Mouse (Mus musculus) liver, embryonic 16.5 days (tissue): ENCODE measurements around the gene Unc5b. TPM values are rescaled to one million over a fixed set of nuclear protein-coding genes. Genes with fewer than 3 reads are reported as not detected.

ENCODE experiments used
- ATAC-seq: fragments of 200-750 bp; cut with Nextera tagmentation; 2 replicates; pipeline ENCODE4 v1.8.0; 2017; ENCODE audit warnings: low read depth, mild to moderate bottlenecking, moderate number of reproducible peaks, moderate library complexity
- H3K27ac ChIP-seq: fragments of 300-500 bp; sonication (generic); 2 replicates; pipeline ENCODE4 v1.5.1; 2014; ENCODE audit warnings: mild to moderate bottlenecking, low read length
- H3K27me3 ChIP-seq: fragments of 300-500 bp; sonication (generic); 2 replicates; pipeline ENCODE4 v1.6.1; 2014; ENCODE audit warnings: low read depth, low read length, mixed read lengths; ENCODE audit not compliant: control insufficient read depth, insufficient read depth
- H3K36me3 ChIP-seq: fragments of 300-500 bp; sonication (generic); 2 replicates; pipeline ENCODE4 v1.6.1; 2014; ENCODE audit warnings: mild to moderate bottlenecking; ENCODE audit not compliant: control insufficient read depth, insufficient read depth
- H3K4me1 ChIP-seq: fragments of 300-500 bp; sonication (generic); 2 replicates; pipeline ENCODE4 v1.6.1; 2014; ENCODE audit warnings: low read depth, low read length, mixed read lengths; ENCODE audit not compliant: control insufficient read depth
- H3K4me2 ChIP-seq: fragments of 300-500 bp; sonication (generic); 2 replicates; pipeline ENCODE4 v1.6.1; 2014; ENCODE audit warnings: low read depth, low read length, mixed read lengths
- H3K4me3 ChIP-seq: fragments of 300-500 bp; sonication (generic); 2 replicates; pipeline ENCODE4 v1.5.1; 2014; ENCODE audit warnings: low read depth, mild to moderate bottlenecking, low read length
- H3K9ac ChIP-seq: fragments of 300-500 bp; sonication (generic); 2 replicates; pipeline ENCODE4 v1.6.1; 2014; ENCODE audit warnings: low read depth, low read length
- H3K9me3 ChIP-seq: fragments of 300-500 bp; sonication (generic); replicated peaks from 2 replicates; pipeline ENCODE4 v1.6.1; 2016; ENCODE audit warnings: low read length; ENCODE audit not compliant: control insufficient read depth
- WGBS: fragments of 180-500 bp; shearing (Covaris S2); extraction: QIAGEN DNeasy Blood & Tissue Kit; methylation state at CpG from one replicate; pipeline ENCODE4 v1.1.7; 2014; ENCODE audit not compliant: insufficient replicate concordance; 5-methylcytosine and 5-hydroxymethylcytosine counted together
- polyA plus RNA-seq: library from polyadenylated mRNA; unstranded; fragments of >200 nt; fragmentation: Nextera tagmentation; extraction: Ambion mirVana; gene quantifications from 2 replicates; pipeline ENCODE4 v1.2.1, GENCODE M21; 2015

Gene Unc5b
- polyA plus RNA-seq, 1 experiment from 2014 or later, result 0.27 TPM

DNA sequence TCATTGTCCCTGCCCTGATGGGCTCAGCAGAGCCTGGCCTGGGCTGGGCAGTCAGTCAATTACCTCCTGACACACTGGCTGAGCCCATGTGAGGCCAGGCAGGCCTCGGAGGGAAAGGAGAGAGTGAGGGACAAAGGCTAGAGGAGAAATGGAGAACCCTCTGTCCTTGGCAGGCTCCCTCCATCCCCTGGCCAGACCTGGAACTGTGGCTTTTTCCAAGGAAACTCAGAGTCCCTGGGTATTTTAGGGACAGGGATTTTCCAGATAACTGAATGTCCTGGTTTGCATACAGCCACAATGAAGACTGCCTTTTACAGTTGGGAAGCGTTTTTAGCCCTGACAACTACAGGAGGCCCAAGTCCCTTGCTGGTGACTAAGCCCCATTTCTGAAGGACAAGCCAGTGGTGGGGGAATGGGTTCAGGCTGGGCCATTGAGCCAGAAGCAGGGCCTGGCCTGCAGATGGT is 99.0 kb downstream of the Unc5b start:
- H3K9ac ChIP-seq, result no peak overlapping the region
- no peak overlapping the region for H3K4me2 ChIP-seq
- ATAC-seq, result no peak
- WGBS, result 51% methylated on average over 2 of the region's 2 CpGs
- no peaks in the 10 kb centered on the region for H3K4me1 ChIP-seq
- H3K36me3 ChIP-seq, result no peaks in the 10 kb centered on the region
- H3K27ac ChIP-seq, result no peak overlapping the region
- H3K4me3 ChIP-seq, result no peak overlapping the region
- H3K27me3 ChIP-seq, result no peaks in the 10 kb centered on the region
- H3K9me3 ChIP-seq, result no peaks in the 10 kb centered on the region

- Histone ChIP-seq H3K9ac (no peak overlapping the region), H3K9me3 (no peaks in the 10 kb centered on the region), H3K4me3 (no peak overlapping the region), H3K4me2 (no peak overlapping the region), H3K27me3 (no peaks in the 10 kb centered on the region), H3K36me3 (no peaks in the 10 kb centered on the region), H3K27ac (no peak overlapping the region), H3K4me1 (no peaks in the 10 kb centered on the region)
- WGBS, result 46% methylated on average over 5 of the region's 5 CpGs
- ATAC-seq, result no peak
Observed at GRCm38 (mm10) chr10:60731742-60732141, 99.6 kb downstream of the Unc5b start.

- no peaks in the 10 kb centered on the region for H3K27me3 ChIP-seq
- WGBS, result 49% methylated on average over 5 of the region's 5 CpGs
- no peak overlapping the region for H3K9ac ChIP-seq
- no peaks in the 10 kb centered on the region for H3K4me1 ChIP-seq
- H3K9me3 ChIP-seq, result no peaks in the 10 kb centered on the region
- no peak overlapping the region for H3K4me3 ChIP-seq
- no peaks in the 10 kb centered on the region for H3K36me3 ChIP-seq
- no peak overlapping the region for H3K4me2 ChIP-seq
- ATAC-seq, result no peak
- H3K27ac ChIP-seq, result no peak overlapping the region
Observed at GRCm38 (mm10) chr10:60727301-60727700, 104.1 kb downstream of the Unc5b start.

DNA sequence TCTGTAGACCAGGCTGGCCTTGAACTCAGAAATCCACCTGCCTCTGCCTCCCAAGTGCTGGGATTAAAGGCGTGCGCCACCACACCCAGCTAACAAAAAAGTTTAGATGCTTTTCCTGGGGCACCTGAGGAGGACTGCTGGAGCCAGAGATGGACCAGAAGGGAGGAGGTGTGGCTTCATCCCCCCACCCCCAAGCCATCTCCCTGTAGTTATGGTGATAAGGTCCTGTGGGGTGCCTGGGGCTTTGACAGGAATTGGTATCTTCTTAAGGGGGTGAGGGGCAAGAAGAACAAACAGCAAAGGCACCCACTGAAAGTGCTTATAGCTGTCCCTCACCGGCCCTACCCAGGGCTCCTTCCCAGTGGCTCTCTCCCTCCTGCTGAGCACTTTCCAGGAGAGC is 104.5 kb downstream of the Unc5b start:
- no peak for ATAC-seq
- H3K4me3 ChIP-seq, result no peak overlapping the region
- no peaks in the 10 kb centered on the region for H3K27me3 ChIP-seq

GRCm38 (mm10) chr10:60724496-60724895 is 106.9 kb downstream of the Unc5b start:
- no peak overlapping the region for H3K4me3 ChIP-seq
- no peaks in the 10 kb centered on the region for H3K36me3 ChIP-seq
- H3K4me1 ChIP-seq, result no peaks in the 10 kb centered on the region
- no peaks in the 10 kb centered on the region for H3K9me3 ChIP-seq
- no peak overlapping the region for H3K27ac ChIP-seq
- 63% methylated on average over 6 of the region's 6 CpGs for WGBS
- H3K9ac ChIP-seq, result no peak overlapping the region
- H3K4me2 ChIP-seq, result no peak overlapping the region
- H3K27me3 ChIP-seq, result no peaks in the 10 kb centered on the region
- no peak for ATAC-seq

More for the DNA sequence above, 104.5 kb downstream of the Unc5b start:
- H3K4me1 ChIP-seq, result no peaks in the 10 kb centered on the region
- H3K27ac ChIP-seq, result no peak overlapping the region
- WGBS, result 64% methylated on average over 3 of the region's 3 CpGs
- no peaks in the 10 kb centered on the region for H3K36me3 ChIP-seq
- no peaks in the 10 kb centered on the region for H3K9me3 ChIP-seq
- no peak overlapping the region for H3K9ac ChIP-seq
- H3K4me2 ChIP-seq, result no peak overlapping the region

DNA sequence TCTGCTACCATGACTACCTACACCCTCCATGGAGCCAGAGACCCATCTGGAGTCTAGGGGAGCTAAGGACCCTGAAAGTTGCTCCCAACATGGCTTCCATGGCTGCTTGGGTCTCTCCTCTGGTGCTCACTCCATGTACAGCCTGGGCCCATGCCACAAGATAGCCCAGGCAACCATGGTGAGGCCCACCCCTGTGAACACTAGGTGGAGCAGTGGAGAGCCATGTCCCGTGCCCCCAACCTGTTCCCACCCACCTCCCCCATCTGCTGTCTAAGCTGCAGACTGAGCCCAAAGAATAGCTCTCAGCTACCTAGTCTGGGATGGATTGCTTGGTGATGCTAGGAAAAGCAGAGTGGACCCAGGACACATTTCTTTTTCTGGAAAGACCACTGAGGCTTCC is 108.0 kb downstream of the Unc5b start:
- Histone ChIP-seq H3K4me1 (no peaks in the 10 kb centered on the region), H3K9ac (no peak overlapping the region), H3K9me3 (no peaks in the 10 kb centered on the region), H3K4me3 (no peak overlapping the region), H3K27me3 (no peaks in the 10 kb centered on the region), H3K4me2 (no peak overlapping the region), H3K36me3 (no peaks in the 10 kb centered on the region), H3K27ac (no peak overlapping the region)
- 30% methylated on average over 1 of the region's 1 CpGs for WGBS
- ATAC-seq, result no peak

- H3K9ac ChIP-seq, result no peak overlapping the region
- 67% methylated on average over 12 of the region's 12 CpGs for WGBS
- H3K4me2 ChIP-seq, result no peak overlapping the region
- no peak overlapping the region for H3K4me3 ChIP-seq
- H3K27ac ChIP-seq, result no peak overlapping the region
- no peaks in the 10 kb centered on the region for H3K27me3 ChIP-seq
- no peaks in the 10 kb centered on the region for H3K4me1 ChIP-seq
- H3K9me3 ChIP-seq, result no peaks in the 10 kb centered on the region
- no peaks in the 10 kb centered on the region for H3K36me3 ChIP-seq
- no peak for ATAC-seq
Observed at GRCm38 (mm10) chr10:60721640-60722039, 109.7 kb downstream of the Unc5b start.

DNA sequence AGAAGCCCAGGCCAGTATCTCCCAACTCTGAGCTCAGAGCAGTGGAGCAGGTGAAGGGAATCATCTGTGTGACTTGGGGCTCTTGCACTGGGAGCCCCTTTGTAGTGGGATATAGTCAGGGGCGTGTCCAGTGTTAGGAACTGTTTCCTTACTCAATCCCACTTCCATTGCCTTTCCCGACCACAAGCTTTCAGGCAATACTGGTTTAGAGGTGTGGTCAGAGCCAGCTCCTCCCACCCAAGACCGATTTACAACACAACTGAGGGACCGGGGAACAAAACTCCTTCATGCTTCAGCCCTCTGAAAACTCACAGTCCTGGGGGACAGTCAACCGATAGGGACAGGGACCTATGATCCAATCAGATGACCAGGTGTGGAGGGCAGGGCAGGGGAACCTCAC is 110.9 kb downstream of the Unc5b start:
- 63% methylated on average over 5 of the region's 5 CpGs for WGBS
- Histone ChIP-seq H3K27ac (no peak overlapping the region), H3K27me3 (no peaks in the 10 kb centered on the region), H3K36me3 (no peaks in the 10 kb centered on the region), H3K9ac (no peak overlapping the region), H3K4me1 (no peaks in the 10 kb centered on the region), H3K4me2 (no peak overlapping the region), H3K9me3 (no peaks in the 10 kb centered on the region), H3K4me3 (no peak overlapping the region)
- ATAC-seq, result no peak

DNA sequence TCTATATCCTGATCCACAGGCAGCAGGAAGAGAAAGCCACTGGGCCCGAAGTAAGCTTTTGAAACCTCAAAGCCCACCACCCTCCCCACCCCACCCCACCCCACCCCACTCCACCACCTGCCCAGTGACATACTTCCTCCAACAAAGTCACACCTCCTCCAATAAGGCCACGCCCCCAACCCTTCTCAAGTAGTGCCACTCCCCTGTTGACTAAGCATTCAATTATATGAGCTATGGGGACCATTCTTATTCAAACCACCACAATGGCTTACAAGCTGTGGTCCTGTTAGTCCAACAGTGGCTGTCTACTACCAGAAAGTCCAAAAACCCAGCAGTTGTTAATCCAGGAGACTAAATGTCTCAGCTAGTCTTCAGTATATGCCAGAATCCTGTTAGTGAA is 112.9 kb downstream of the Unc5b start:
- 66% methylated on average over 2 of the region's 2 CpGs for WGBS
- H3K9me3 ChIP-seq, result no peaks in the 10 kb centered on the region
- H3K4me2 ChIP-seq, result no peak overlapping the region
- H3K27ac ChIP-seq, result no peak overlapping the region
- H3K9ac ChIP-seq, result no peak overlapping the region
- no peak overlapping the region for H3K4me3 ChIP-seq
- no peak for ATAC-seq
- no peaks in the 10 kb centered on the region for H3K36me3 ChIP-seq
- H3K27me3 ChIP-seq, result no peaks in the 10 kb centered on the region
- no peaks in the 10 kb centered on the region for H3K4me1 ChIP-seq
